Mouse (Mus musculus): ENCODE measurements around the gene Wdr53. TPM values are rescaled to one million over a fixed set of nuclear protein-coding genes. Genes with fewer than 3 reads are reported as not detected.
A peak's percentile ranks its signal among the peaks of the same experiment; 100 is the strongest.

The Wdr53 gene
- polyA plus RNA-seq, 1 experiment from 2014 or later = 17.7 TPM

DNA sequence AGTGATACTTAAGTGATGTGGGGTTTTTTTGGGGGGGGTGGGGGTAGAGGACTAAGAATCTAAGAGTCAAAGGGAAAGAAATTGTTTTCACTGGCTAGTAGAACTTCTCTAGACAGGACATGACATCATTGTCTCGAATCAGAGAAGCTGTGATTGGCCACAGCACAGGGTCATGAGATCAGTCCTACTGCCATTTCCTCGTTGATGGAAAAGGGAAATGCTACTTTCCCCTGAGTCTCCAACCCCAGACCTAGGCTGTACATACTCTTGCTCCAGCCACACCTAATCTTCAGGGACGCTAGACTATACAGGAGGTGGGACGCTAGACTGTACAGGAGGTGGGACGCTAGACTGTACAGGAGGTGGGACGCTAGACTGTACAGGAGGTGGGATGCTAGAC, 28.0 kb downstream of the Wdr53 start:
- TF ChIP-seq CTCF (IDR thresholded peaks at IDR 0.05; ENCODE audit: low read depth) (no peak), EP300 (optimal IDR thresholded peaks at IDR 0.05) (no peak)
- Histone ChIP-seq H3K4me2 (replicated peaks; ENCODE audit: low read depth) (no peak overlapping the region), H3K36me3 (ENCODE audit: control insufficient read depth, insufficient read depth, low read length) (no peaks in the 10 kb centered on the region)

DNA sequence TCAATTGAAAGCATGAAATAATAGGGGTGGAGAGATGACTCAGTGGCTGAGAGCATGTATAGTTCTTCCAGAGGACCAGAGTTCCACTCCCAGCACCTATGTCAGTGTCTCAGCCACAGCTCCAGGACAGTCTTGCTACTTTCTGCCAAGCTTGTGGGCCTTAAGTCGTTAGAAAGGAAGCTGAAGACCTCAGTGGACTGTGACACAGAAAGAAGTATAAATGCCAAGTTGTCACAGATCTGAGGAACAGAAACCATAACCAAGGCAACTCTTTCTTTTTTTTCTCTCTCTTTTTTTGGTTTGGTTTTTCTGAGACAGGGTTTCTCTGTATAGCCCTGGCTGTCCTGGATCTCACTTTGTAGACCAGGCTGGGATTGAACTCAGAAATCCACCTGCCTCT, 28.8 kb downstream of the Wdr53 start:
- ATAC-seq (ENCODE audit: low FRiP score, low TSS enrichment) (no peak), DNase-seq (ENCODE audit: low spot score) (no peak)
- Histone ChIP-seq H3K9me3 (ENCODE audit: control insufficient read depth, low read length) (no peaks in the 10 kb centered on the region), H3K27ac (replicated peaks) (no peak overlapping the region), H3K4me3 (ENCODE audit: low read depth, low read length) (no peak overlapping the region), H3K9ac (ENCODE audit: low read length) (no peak overlapping the region), H3K27me3 (ENCODE audit: control insufficient read depth, insufficient read depth, low read length) (no peaks in the 10 kb centered on the region), H3K4me1 (replicated peaks; ENCODE audit: control insufficient read depth, insufficient read depth) (0 out of 2 replicates have a peak, but pooled peaks cover 2% of the 10 kb centered on the region), H3K4me2 (replicated peaks; ENCODE audit: low read depth) (no peak overlapping the region), H3K36me3 (ENCODE audit: control insufficient read depth, insufficient read depth, low read length) (peaks cover 2% of the 10 kb centered on the region; the same call in 1 of the 2 replicates)
- no peak for TF ChIP-seq CTCF (IDR thresholded peaks at IDR 0.05; ENCODE audit: low read depth)
- 68% methylated on average over 1 of the region's 1 CpGs for WGBS

More for the DNA sequence above, 28.0 kb downstream of the Wdr53 start:
- Histone ChIP-seq H3K9me3 (ENCODE audit: control insufficient read depth, low read length) (no peaks in the 10 kb centered on the region), H3K4me3 (ENCODE audit: low read depth, low read length) (no peak overlapping the region), H3K27me3 (ENCODE audit: control insufficient read depth, insufficient read depth, low read length) (no peaks in the 10 kb centered on the region), H3K4me1 (replicated peaks; ENCODE audit: control insufficient read depth, insufficient read depth) (0 out of 2 replicates have a peak, but pooled peaks cover 2% of the 10 kb centered on the region), H3K9ac (ENCODE audit: low read length) (no peak overlapping the region), H3K27ac (replicated peaks) (no peak overlapping the region)
- 90% methylated on average over 6 of the region's 6 CpGs for WGBS
- no peak for DNase-seq (ENCODE audit: low spot score)
- no peak for ATAC-seq (ENCODE audit: low FRiP score, low TSS enrichment)

- no peaks in the 10 kb centered on the region for H3K9me3 ChIP-seq (ENCODE audit: control insufficient read depth, low read length)
- WGBS = under 1% methylated on average over 66 of the region's 75 CpGs
- DNase-seq (ENCODE audit: low spot score) (peak; percentile 93), ATAC-seq (ENCODE audit: low FRiP score, low TSS enrichment) (peak; percentile 93)
- no peaks in the 10 kb centered on the region for H3K27me3 ChIP-seq (ENCODE audit: control insufficient read depth, insufficient read depth, low read length)
- H3K27ac ChIP-seq (replicated peaks) = peak within 1 kb of the TSS; percentile 97
- H3K4me1 ChIP-seq (replicated peaks; ENCODE audit: control insufficient read depth, insufficient read depth) = 0 out of 2 replicates have a peak, but pooled peaks cover 2% of the 10 kb centered on the region
- peak within 1 kb of the TSS; percentile 84 for H3K4me3 ChIP-seq (ENCODE audit: low read depth, low read length)
- peak within 1 kb of the TSS; percentile 83 for H3K9ac ChIP-seq (ENCODE audit: low read length)
- H3K4me2 ChIP-seq (replicated peaks; ENCODE audit: low read depth) = peak within 1 kb of the TSS; percentile 62
- TF ChIP-seq EP300 (optimal IDR thresholded peaks at IDR 0.05) = no peak
- TF ChIP-seq CTCF (IDR thresholded peaks at IDR 0.05; ENCODE audit: low read depth) = no peak
- H3K36me3 ChIP-seq (ENCODE audit: control insufficient read depth, insufficient read depth, low read length) = peaks cover 2% of the 10 kb centered on the region; the same call in 1 of the 2 replicates
Observed at GRCm38 (mm10) chr16:32277308-32278256, 30.6 kb downstream of the Wdr53 start, which contains the start of gene Rnf168. Gene Rnf168 (plus strand): TSS chr16:32277459.

DNA sequence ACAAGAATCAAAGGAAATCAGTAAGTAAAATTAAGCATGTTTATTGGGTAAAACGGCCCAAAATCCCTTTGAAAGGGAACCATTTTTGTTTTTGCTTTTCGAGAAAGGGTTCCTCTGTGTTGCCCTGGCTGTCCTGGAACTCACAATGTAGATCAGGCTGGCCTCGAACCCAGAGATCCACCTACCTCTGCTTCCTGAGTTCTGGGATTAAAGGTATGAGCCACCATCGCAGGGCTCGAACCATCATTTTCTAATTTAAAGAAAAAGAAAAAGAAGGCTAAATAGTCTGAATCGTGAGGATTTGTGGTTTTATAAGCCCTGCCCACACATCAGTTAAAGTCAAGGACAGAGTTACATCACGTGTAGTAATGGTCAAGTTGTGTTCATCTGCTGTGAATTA, 31.4 kb downstream of the Wdr53 start:
- no peaks in the 10 kb centered on the region for H3K27me3 ChIP-seq (ENCODE audit: control insufficient read depth, insufficient read depth, low read length)
- 0 out of 2 replicates have a peak, but pooled peaks cover 2% of the 10 kb centered on the region for H3K4me1 ChIP-seq (replicated peaks; ENCODE audit: control insufficient read depth, insufficient read depth)
- 34% methylated on average over 7 of the region's 7 CpGs for WGBS
- peak overlapping the region; percentile 62 for H3K4me2 ChIP-seq (replicated peaks; ENCODE audit: low read depth)
- peaks cover 2% of the 10 kb centered on the region; the same call in 1 of the 2 replicates for H3K36me3 ChIP-seq (ENCODE audit: control insufficient read depth, insufficient read depth, low read length)
- peak overlapping the region; percentile 83 for H3K9ac ChIP-seq (ENCODE audit: low read length)
- ATAC-seq (ENCODE audit: low FRiP score, low TSS enrichment) = no peak
- H3K4me3 ChIP-seq (ENCODE audit: low read depth, low read length) = peak overlapping the region; percentile 84
- H3K27ac ChIP-seq (replicated peaks) = peak overlapping the region; percentile 97
- DNase-seq (ENCODE audit: low spot score) = no peak
- TF ChIP-seq EP300 (optimal IDR thresholded peaks at IDR 0.05) (no peak), CTCF (IDR thresholded peaks at IDR 0.05; ENCODE audit: low read depth) (no peak)
- H3K9me3 ChIP-seq (ENCODE audit: control insufficient read depth, low read length) = no peaks in the 10 kb centered on the region

GRCm38 (mm10) chr16:32280211-32280610, 33.2 kb downstream of the Wdr53 start:
- Histone ChIP-seq H3K4me2 (replicated peaks; ENCODE audit: low read depth) (no peak overlapping the region), H3K4me1 (replicated peaks; ENCODE audit: control insufficient read depth, insufficient read depth) (0 out of 2 replicates have a peak, but pooled peaks cover 2% of the 10 kb centered on the region), H3K9ac (ENCODE audit: low read length) (no peak overlapping the region), H3K27me3 (ENCODE audit: control insufficient read depth, insufficient read depth, low read length) (no peaks in the 10 kb centered on the region), H3K36me3 (ENCODE audit: control insufficient read depth, insufficient read depth, low read length) (peaks cover 5% of the 10 kb centered on the region; the same call in 1 of the 2 replicates), H3K9me3 (ENCODE audit: control insufficient read depth, low read length) (no peaks in the 10 kb centered on the region), H3K4me3 (ENCODE audit: low read depth, low read length) (no peak overlapping the region), H3K27ac (replicated peaks) (no peak overlapping the region)
- DNase-seq (ENCODE audit: low spot score) = no peak
- 93% methylated on average over 8 of the region's 8 CpGs for whole genome bisulfite sequencing
- TF ChIP-seq CTCF (IDR thresholded peaks at IDR 0.05; ENCODE audit: low read depth) = no peak
- TF ChIP-seq EP300 (optimal IDR thresholded peaks at IDR 0.05) = no peak
- ATAC-seq (ENCODE audit: low FRiP score, low TSS enrichment) = no peak

GRCm38 (mm10) chr16:32282608-32283007, 35.6 kb downstream of the Wdr53 start:
- Histone ChIP-seq H3K4me2 (replicated peaks; ENCODE audit: low read depth) (no peak overlapping the region), H3K9ac (ENCODE audit: low read length) (no peak overlapping the region), H3K4me3 (ENCODE audit: low read depth, low read length) (no peak overlapping the region), H3K27me3 (ENCODE audit: control insufficient read depth, insufficient read depth, low read length) (no peaks in the 10 kb centered on the region), H3K9me3 (ENCODE audit: control insufficient read depth, low read length) (no peaks in the 10 kb centered on the region), H3K27ac (replicated peaks) (no peak overlapping the region), H3K36me3 (ENCODE audit: control insufficient read depth, insufficient read depth, low read length) (peaks cover 11% of the 10 kb centered on the region), H3K4me1 (replicated peaks; ENCODE audit: control insufficient read depth, insufficient read depth) (0 out of 2 replicates have a peak, but pooled peaks cover 2% of the 10 kb centered on the region)
- no peak for ATAC-seq (ENCODE audit: low FRiP score, low TSS enrichment)
- no peak for DNase-seq (ENCODE audit: low spot score)
- TF ChIP-seq CTCF (IDR thresholded peaks at IDR 0.05; ENCODE audit: low read depth) (no peak), EP300 (optimal IDR thresholded peaks at IDR 0.05) (no peak)
